Mouse (Mus musculus) spleen, postnatal 4 days (tissue): ENCODE results near the gene Rbm20.

ENCODE experiments used
- DNase-seq, 2 experiments: peaks; one replicate each; pipeline ENCODE4 v3.0.0; 2022; ENCODE audit warnings: low spot score in 2 of 2

The Rbm20 gene

DNA sequence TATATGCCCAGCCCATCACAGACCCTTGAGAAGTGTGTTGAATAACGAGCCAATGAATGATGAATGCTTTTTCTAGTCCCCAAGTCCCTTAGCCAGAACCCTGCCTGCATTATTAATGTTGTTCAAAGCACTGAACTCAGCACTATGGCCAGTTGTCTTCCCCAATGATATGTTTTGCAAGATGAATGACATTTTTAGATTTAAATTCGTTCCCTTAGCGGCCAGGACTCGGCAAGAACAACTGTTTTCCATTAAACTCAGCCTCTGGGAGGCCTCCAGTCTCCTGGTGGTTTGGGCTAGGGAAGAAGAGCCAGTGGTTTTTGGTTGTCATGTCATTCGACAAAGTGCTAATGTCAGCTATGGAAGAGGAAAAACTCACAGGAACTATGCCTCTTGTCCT lies 204.7 kb downstream of the Rbm20 start:
- no peak for DNase-seq

DNA sequence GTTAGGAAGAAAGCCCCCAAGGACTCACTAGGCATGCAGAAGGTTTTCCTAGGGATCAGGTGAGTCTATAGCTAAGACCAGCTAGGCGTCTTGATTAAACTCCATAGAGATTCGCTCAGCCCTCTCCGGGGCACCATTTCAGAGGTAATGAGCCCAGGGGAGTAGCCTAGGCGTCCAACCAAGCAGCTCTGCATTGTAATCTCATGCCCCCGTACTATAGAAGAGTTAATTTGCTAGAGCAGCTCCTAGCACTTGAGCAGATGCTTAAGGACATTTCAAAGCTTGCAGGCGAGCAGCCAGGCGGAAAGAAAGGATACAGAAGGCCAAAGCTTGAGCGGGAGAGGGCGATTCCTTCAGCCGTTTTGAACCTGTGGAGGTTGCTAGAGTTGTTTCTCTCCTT lies 208.3 kb downstream of the Rbm20 start:
- no peak for DNase-seq

DNA sequence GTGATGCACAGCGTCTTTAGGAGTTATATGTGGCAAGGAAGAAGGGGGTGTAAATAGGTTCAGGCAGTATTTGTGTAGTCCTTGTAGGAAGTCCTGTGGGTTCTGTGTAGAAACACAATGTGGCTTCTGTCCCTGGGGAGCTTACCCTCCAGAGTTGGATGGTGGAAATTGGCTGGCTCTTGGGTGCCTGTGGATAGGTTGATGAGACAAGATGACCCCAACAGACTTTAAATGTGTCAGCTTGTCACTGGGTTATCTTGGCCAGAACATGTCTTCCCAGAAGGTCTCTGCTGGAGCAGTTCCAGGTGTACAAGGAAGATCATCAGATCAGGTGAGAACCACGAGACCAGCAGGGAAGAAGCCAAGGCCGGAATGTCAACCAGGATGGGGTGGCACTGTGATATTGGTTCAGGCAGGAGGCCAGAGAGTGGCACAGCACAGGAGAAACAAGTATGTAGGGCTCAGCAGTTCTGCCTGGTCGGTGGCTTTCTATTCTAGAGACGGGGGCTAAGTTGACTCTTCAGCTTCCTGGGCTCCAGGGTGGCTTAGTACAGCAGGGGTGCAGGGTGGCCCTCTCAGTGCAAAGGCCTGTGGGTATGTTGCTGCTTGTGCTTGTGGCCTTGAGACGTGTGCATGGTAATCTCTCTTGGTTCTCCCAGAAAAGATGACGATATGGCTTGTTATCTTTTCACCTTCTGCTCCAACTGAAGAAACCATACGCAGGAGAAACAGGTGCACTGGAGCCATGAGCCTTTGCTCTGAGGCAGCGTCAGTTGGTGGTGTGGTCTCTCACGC lies 209.7 kb downstream of the Rbm20 start:
- no peak for DNase-seq

DNA sequence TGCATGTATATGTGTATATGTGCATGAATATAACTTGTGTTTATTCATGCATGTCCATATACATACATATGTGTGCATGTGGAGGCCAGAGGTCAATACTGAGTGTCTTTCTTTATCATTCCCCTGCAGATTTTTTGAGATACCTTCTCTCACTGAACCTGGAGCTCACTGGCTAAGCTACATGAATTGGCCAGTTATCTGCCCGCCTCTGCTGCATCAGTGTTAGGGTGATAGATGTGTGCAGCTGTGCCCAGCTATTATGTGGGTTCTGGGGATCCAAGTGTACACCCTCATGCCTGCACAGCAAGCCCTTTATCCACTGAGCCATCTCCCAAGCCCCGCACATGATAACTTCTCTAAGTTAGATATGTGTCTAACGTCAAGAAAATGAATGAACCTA lies 210.7 kb downstream of the Rbm20 start:
- no peak for DNase-seq

DNA sequence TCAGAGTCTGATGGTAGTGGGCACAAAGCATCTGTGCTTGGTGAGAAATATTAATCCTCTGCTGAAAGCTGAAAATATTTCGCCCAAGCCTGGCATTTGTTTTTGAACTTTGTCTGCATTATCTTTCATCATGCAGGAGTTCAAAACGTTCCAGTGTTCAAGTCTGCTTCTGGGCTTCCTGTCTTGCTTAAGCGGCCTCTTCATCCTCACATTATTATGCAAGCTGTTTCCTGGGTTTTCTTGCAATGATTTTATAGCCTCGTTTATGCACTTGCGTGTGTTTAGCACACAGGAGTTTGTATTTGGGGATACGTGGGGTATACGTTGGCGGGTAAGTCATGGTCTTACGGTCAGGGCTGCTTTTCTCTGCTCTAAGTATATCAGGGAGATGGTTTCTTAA lies 211.2 kb downstream of the Rbm20 start:
- DNase-seq: no peak

DNA sequence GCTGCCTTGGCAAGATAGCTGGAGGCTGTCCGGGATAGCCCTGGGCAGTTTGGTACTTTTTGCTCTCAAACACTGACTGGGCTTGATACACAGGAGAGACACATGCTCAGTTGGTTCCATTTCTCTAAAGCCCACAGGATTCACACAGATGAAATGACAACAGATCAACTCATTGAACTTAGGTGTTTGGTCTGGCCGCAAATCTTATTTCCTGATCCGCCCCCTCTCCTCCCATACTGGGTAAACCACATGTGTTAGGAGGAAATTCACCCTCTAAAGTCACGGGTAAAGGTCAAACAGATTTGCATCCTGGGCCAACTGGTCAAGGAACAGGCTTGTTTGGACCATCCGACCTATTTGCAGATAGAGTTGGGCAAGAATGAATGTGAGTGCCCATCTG lies 212.4 kb downstream of the Rbm20 start:
- DNase-seq: no peak

DNA sequence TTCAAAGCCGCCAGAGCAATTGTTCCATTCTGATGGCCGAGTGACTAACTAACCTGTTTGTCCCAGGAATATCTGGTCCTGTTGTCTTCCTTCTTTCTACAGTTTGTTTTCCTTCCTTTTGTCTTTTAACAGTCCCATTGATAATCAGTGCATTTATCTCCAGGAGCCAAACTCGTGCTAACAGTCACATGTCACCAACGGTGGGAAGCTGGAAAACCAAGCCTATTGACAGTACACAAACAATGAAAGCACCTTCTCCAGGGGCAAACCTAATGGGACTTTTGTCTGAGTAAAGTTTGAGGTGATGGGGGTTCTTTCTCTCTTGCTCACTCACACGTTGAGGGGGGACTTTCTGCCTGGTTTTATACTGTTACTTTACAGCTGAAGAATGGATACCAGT lies 213.2 kb downstream of the Rbm20 start:
- no peak for DNase-seq

DNA sequence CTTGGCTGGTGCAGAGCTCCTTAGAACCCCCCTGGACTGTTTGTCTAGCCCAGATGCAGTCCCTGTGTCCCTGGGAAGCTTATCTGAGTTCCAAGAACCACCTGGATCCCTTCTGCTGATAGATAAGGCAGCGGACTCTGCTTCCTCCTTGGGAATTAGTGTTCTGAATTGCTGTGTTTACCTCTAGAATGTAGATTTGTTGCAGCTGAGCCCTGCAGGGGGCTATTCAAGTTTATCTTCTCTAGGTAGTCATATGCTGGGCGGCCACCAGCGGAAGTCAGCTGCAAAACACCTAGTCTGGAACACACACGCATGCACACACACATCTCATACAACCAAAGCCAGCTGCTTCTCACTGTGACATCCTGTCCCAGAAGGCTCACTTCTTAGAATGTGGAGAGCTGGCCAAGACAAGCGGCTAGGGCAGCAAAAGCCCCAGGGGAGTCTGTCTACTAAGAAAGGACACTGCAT lies 213.7 kb downstream of the Rbm20 start:
- DNase-seq: peak; percentile 60 to 75

DNA sequence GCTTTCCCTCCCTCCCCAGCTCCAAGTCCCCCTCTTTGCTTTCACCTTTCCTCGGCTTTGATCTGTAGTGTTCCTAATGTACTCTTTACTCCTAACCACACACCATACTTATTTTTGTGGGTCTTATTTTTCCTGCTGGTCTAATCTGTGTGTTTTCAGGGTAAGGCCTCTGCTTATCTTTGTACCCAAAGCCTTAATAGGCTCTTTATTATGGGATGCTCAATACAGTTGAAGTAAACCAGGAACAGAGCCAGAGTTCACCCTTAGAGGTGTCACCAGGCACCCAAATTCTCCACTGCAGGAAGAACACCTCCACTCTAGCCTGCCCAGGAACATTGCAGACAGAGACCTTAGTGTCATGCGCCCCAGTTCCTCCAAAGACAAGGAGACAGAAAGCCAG lies 214.5 kb downstream of the Rbm20 start:
- DNase-seq: no peak

DNA sequence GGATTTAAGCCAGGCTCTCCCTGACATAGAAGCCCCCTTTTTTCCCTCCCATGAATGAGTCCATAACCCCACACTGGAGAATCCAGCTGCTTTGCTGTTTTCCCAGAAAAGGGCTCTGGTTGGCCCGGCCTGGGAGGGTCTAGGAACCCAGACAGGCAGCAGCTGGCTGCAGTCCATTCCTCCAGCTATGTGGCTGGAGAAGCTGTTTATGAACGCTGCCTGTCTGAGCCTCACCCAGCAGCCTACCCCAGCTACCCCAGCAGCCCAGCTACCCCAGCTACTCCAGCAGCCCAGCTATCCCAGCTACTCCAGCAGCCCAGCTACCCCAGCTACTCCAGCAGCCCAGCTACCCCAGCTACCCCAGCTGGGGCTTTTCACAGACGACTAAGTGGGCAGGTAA lies 215.0 kb downstream of the Rbm20 start, which contains the start of gene Pdcd4:
TSS of gene Pdcd4 (plus strand) at position 171 of the 400 bp plus-strand sequence.
- no peak for DNase-seq

DNA sequence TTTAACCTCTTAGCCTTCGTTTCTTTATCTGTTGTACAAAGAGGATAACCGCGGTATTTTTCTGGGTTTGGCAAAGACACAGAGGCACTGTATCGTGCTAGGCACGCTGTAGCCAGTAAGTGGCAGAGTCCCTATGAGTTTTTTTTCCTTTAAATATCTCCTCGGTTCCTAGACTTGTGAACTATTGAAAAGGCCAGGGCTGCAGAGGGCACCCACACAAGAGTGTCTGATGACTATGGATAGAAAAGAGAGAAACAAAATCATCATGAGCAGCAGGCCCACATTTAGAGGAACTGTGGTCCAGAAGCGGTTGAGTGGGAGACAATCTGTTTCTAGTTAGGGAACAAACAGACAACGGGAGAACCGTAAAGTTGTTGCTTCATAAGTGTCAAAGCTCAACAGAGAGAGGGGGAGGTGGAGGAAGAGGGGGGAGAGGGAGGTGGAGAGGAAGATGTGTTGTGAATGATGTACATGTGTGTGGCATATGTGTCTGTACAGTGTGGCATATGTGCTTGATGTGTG lies 215.8 kb downstream of the Rbm20 start:
- DNase-seq: no peak

DNA sequence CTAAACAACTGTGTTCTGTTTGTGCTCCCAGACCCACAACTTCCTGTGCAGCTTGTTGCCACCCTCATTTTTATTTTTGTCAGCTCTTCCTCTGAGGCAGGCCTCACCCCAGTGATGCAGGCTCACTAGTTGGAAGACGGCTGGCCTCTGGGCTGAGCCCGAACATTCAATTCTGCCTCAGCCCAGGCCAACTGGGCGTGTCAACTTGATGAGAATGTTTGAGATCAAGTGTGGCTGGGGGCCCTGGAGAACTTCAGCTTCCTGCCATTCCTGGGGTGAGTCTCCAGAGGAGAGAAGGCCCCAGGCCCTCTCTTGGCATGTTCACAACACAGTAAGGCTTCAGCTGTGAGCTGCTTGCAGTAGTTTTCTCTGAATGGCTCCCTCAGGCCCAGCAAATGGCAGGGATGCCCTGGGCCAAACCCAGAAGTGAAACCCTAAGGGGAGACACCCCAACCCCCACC lies 216.6 kb downstream of the Rbm20 start:
- DNase-seq: peak; percentile 50 to 76

DNA sequence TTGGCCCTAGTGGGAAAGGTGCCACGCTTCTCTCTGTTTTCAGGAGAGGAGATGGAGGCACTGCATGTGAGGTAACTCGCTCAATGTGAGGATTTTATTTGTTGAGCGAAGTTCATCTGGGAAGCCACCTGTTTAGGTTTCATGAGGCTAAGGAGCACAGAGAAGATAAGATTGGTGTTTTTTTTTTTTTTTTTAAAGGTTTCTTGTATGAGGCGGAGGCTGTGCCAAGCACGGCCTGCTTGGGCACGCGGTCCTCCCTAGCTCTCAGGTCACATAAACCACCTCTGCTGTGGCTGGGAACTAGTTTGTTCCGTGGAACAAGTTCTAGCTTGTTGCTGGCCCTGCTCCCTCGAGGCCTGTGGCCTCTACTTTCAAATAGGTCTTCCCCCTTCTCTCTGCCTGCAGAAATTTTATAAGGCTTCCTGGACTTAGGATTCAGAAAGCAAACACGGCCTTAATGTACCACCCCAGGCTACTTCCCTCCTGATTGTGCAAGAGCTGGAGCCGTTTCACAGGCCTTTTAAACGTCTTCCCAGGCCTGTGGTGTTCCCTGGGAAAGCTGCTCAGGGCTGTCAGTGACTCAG lies 217.5 kb downstream of the Rbm20 start:
- no peak for DNase-seq

DNA sequence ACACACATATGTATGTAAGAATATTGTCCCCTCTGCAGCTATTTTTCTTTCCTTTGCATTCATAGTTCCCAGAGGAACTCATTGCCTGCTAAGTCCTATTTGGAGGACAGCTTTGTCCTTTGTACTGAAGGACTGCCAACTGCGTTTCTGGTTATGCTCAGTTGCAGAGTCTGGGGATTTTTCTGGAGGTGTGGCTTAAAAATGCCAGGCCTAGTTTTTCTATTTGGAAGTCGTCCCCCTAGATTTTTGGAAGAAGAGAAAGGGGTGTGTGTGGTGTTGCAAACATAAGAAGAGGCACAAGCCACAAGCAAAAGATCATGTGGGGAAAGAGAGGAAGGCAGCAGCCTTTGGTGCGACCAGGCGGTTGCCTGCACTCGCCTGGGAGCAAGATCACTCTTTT lies 220.9 kb downstream of the Rbm20 start:
- no peak for DNase-seq

DNA sequence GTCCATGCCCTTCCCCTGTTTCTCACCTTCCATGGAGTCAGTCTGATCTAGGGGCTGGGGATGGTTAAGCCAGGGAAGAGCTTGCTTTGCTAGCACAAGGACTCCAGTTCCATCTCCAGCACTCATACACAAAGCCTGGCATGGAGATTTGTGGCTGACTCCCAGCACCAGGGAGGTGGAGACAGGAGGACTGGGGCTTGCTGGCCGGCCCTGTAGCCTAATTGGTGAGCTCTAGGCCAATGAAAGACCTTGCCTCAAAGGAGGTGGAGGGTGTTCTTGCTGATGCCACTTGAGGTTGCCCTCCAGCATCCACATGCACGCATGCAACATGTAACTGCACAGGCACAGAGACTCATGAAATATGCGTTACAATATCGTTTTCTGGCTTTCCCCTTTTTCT lies 221.4 kb downstream of the Rbm20 start:
- no peak for DNase-seq

DNA sequence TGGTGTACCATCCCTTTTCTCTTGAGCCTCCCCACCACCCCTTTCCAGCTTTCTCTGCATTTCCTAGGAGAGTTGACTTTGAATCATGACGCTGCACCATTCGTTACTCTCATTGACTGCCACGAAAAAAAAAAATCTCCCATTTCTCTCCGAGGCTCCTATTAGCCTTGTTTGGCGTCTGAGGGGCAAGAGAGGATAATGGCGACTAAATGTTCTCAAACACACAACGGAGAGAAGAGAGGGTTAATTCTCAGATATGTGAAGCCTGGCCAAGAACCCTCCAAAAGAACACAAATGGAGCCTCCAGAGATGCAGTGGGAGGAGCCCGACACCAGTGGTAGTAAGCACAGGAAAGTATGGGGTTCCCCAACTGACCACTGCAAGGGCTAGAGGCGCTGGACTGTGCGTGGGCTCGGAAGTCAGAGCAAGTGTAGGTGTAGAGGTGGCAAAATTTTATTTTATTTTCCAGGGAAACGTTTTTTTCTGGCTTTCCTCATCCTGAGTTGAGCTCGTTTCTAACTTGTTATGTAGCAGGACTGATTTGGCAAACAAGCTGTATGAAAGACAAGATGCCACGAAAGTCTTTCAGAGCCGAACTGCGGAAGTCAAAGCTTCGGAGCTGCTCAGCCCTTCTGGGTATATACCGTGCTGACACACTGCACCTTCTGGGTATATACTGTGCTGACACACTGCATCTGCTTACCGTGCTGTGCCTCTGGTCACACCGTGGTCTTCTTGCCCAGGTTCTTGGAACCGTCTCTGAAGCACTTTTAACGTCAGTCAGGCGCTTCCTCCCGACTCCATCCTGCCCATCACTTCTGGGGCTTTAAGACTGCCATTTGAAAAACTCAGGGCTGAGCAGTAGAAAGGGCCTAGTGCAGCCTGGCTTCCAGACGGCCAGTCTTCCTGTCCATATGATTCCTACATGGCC lies 222.1 kb downstream of the Rbm20 start:
- no peak for DNase-seq

DNA sequence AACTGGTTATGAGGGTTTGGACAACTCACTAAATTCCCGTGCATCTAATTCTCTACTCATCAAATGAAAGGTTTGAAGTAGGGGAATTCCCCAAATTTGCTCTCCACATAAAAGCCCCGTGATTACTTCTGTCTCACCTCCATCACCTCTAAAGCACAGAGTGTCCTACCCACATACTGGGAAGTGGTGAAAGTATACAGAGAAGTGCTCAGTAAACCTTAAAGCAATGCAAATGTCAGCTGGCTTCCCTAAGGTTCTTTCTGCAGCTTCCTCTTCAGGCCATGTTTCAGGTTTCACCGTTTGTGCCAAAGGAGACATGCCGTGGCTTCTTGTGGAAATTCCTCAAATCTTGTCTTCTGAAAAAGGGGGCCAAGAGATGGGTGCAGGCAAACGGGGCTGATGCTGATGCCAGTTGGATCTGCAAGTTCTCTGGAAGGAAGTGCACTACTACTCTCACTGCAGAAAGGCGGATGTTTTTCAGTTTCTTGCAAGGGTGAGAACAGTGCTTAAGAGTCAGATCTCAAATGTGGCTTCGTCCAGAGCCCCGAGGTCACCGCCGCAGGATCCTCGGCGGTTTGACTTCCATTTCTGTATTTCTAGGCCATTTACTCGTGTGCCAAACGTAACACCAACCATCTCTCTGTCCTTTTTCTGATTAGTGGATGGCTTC lies 223.0 kb downstream of the Rbm20 start:
- peak in 1 of 2 experiments; percentile 70 for DNase-seq

DNA sequence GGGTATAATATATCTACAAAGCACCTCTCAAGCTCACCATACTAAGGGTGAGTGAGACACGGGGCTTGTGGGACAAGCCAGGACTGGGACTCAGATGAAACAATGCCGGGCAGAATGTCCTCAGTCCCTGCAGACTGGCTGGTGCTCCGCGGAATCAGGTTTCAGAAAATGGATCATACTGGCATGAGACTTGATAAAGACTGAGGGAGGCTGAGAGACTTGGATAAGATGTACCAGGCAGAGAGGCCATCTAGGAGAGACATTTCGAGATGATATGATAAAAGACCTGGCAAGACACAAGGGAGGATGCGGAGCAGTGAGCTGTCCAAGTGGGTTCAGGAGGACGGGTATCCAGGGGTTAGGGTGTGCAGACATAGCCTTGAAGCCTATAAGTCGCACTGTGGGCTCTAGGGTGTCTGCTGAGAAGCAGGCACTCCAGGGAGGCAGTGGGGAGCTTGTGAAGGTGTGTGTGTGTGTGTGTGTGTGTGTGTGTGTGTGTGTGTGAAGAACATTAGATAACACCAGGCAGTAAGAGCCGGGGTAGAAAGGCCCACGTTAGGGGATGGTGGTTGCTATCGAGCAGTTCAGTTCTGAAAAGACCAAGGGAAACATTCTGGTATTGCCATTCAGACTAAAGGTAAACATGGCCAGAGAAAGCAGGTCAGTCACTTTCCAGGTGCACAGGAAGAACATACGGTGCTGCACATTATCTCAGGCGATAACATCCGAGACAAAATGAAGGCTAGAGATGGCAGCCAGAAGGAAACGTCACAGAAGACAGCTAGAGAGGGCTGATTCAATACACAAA lies 225.0 kb downstream of the Rbm20 start:
- DNase-seq: peak; percentile 38 to 72

DNA sequence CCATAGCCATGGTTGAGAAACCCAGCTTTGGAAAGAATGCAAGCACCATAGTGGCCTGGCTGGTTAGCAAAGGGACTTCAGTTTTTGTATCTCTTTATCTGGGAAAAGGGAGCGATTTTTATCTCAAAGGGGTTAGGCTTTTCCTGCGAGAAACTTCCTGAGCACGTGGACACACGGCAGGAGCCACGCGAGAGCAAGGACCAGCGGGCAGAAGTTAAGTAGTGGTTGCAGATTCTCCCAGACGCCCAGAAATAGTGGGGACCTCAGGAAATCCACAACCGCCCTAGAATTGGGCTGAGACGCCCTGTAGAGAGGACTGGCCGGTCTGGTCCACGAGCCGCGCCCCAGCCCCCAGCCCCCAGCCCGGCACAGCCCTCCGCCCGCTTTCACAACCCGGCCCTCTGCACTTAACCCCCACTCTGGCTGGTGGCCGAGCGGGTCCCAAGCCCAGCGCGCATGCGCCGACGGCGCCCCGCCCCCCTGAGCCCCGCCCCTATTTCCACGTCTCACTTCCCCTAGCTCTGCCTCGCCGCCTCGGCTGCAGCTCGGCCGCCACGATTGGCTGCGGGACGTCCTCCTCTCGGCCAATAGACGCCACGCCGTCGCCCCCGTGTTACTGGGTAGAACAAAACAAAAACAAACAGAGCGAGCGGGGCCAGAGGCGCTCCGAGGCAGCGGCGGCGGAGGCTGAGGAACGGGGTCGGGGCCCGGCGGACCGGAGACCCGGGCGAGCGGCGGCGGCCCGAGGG lies 225.8 kb downstream of the Rbm20 start:
- peak; percentile 95 to 97 for DNase-seq
